Comparison of ENCODE assay signal across 14 mouse cellular contexts in genomic region chr2:38403231-38403630, GRCm38 (mm10).
A peak's percentile ranks its signal among the peaks of the same experiment; 100 is the strongest.
DNase-seq lines count a peak whose midpoint lies in the region; ATAC-seq and TF ChIP-seq lines count a peak whose summit lies in the region.
"Had no signal": no experiment of that assay in that cellular context is flagged by ENCODE, and none has a peak within 500 bp of the region (broad histone marks: within the 10 kb centered on the region; RNA-seq: fewer than 3 reads in every experiment).

No protein-coding gene starts in this region.

- H3K4me1 ChIP-seq in forebrain, postnatal 0 days (ENCODE audit: insufficient read depth) = no peaks in the 10 kb centered on the region
- peaks cover 12% of the 10 kb centered on the region for H3K4me1 ChIP-seq in forebrain, embryonic 12.5 days
- H3K4me1 ChIP-seq in embryonic facial prominence, embryonic 15.5 days = peaks cover 11% of the 10 kb centered on the region; the same call in 1 of the 2 replicates
- H3K4me1 ChIP-seq: heart, embryonic 13.5 days; midbrain, embryonic 12.5 days had no signal

- H3K27ac ChIP-seq in forebrain, postnatal 0 days (ENCODE audit: low read depth, low read length) = no peak overlapping the region
- no peak overlapping the region for H3K27ac ChIP-seq in forebrain, embryonic 12.5 days
- H3K27ac ChIP-seq in embryonic facial prominence, embryonic 15.5 days (replicated peaks) = 0 out of 2 replicates have a peak overlapping the region, but pooled peaks have one; percentile 4
- H3K27ac ChIP-seq: heart, embryonic 13.5 days; midbrain, embryonic 12.5 days had no signal

- WGBS in forebrain, postnatal 0 days = 47% methylated on average over 12 of the region's 12 CpGs
- 83% methylated on average over 12 of the region's 12 CpGs for WGBS in forebrain, embryonic 12.5 days
- 16% methylated on average over 12 of the region's 12 CpGs for WGBS in embryonic facial prominence, embryonic 15.5 days

- peak; percentile 81 for DNase-seq in forebrain, postnatal 0 days
- DNase-seq in layer of hippocampus, postnatal 36 days = peak; percentile 37 to 50
- DNase-seq in right cerebral cortex, postnatal 10 days (ENCODE audit: low spot score in 2 of 2) = peak; percentile 81 to 89
- DNase-seq in heart, adult 8-10 months (ENCODE audit: low spot score) = no peak
- DNase-seq in B cell, adult 2 months = no peak
- DNase-seq in testis, postnatal 14 days (ENCODE audit: low spot score) = no peak
- DNase-seq: adrenal gland, postnatal 25 days; cerebellum, adult 9-10 months; kidney, postnatal 14 days; liver, postnatal 0 days had no signal

- no peak overlapping the region for H3K4me3 ChIP-seq in forebrain, postnatal 0 days (ENCODE audit: low read depth, low read length)
- no peak overlapping the region for H3K4me3 ChIP-seq in forebrain, embryonic 12.5 days (replicated peaks)
- no peak overlapping the region for H3K4me3 ChIP-seq in embryonic facial prominence, embryonic 15.5 days (replicated peaks)
- H3K4me3 ChIP-seq: heart, embryonic 13.5 days; midbrain, embryonic 12.5 days had no signal

- H3K4me2 ChIP-seq in forebrain, postnatal 0 days (ENCODE audit: low read depth) = no peak overlapping the region
- H3K4me2 ChIP-seq in forebrain, embryonic 12.5 days = no peak overlapping the region
- 0 out of 2 replicates have a peak overlapping the region, but pooled peaks have one; percentile 12 for H3K4me2 ChIP-seq in embryonic facial prominence, embryonic 15.5 days (replicated peaks)
- H3K4me2 ChIP-seq: heart, embryonic 13.5 days; midbrain, embryonic 12.5 days had no signal

- peak; percentile 74 for ATAC-seq in forebrain, postnatal 0 days
- no peak for ATAC-seq in forebrain, embryonic 12.5 days (ENCODE audit: low FRiP score)
- ATAC-seq in embryonic facial prominence, embryonic 15.5 days (ENCODE audit: insufficient number of reproducible peaks, low FRiP score, low TSS enrichment, low read depth) = no peak
- ATAC-seq: liver, postnatal 0 days had no signal

- no peak overlapping the region for H3K9ac ChIP-seq in forebrain, postnatal 0 days
- no peak overlapping the region for H3K9ac ChIP-seq in forebrain, embryonic 12.5 days
- no peak overlapping the region for H3K9ac ChIP-seq in embryonic facial prominence, embryonic 15.5 days
- H3K9ac ChIP-seq: heart, embryonic 13.5 days; liver, postnatal 0 days; midbrain, embryonic 12.5 days had no signal

- TF ChIP-seq CTCF in forebrain, postnatal 0 days (IDR thresholded peaks at IDR 0.05; ENCODE audit: low read depth) = no peak

- H3K9me3 ChIP-seq in forebrain, postnatal 0 days (ENCODE audit: low read length) = no peaks in the 10 kb centered on the region
- H3K9me3 ChIP-seq in forebrain, embryonic 12.5 days = no peaks in the 10 kb centered on the region
- H3K9me3 ChIP-seq in embryonic facial prominence, embryonic 15.5 days (replicated peaks) = no peaks in the 10 kb centered on the region
- H3K9me3 ChIP-seq: heart, embryonic 13.5 days; midbrain, embryonic 12.5 days had no signal

- no peaks in the 10 kb centered on the region for H3K27me3 ChIP-seq in forebrain, postnatal 0 days (ENCODE audit: insufficient read depth, low read length)
- 0 out of 2 replicates have a peak, but pooled peaks cover 10% of the 10 kb centered on the region for H3K27me3 ChIP-seq in forebrain, embryonic 12.5 days
- no peaks in the 10 kb centered on the region for H3K27me3 ChIP-seq in embryonic facial prominence, embryonic 15.5 days

- no peaks in the 10 kb centered on the region for H3K36me3 ChIP-seq in forebrain, postnatal 0 days (ENCODE audit: insufficient read depth)
- no peaks in the 10 kb centered on the region for H3K36me3 ChIP-seq in forebrain, embryonic 12.5 days (replicated peaks)
- no peaks in the 10 kb centered on the region for H3K36me3 ChIP-seq in embryonic facial prominence, embryonic 15.5 days
- H3K36me3 ChIP-seq: heart, embryonic 13.5 days; midbrain, embryonic 12.5 days had no signal

Comparison
In these comparisons a context has a peak if more than half of its experiments do, and no peak if none do; other contexts are left out.
1. DNase-seq: peak in forebrain, postnatal 0 days (single experiment), layer of hippocampus, postnatal 36 days (2 of 2) and right cerebral cortex, postnatal 10 days (2 of 2); none in heart, adult 8-10 months (single experiment), B cell, adult 2 months (0 of 2) and testis, postnatal 14 days (single experiment).